Mouse (Mus musculus) MEL (cell line): ENCODE data around the gene Mmp28. TPM values are rescaled to one million over a fixed set of nuclear protein-coding genes. Genes with fewer than 3 reads are reported as not detected.

ENCODE experiments used
- DNase-seq: peaks from one replicate; pipeline ENCODE4 v3.0.0; 2011; ENCODE audit warnings: low read depth, low spot score
- H3K27ac ChIP-seq: 2 replicates; pipeline ENCODE4 v1.5.1; 2012; ENCODE audit warnings: low read depth, mild to moderate bottlenecking, control low read depth, low read length, moderate library complexity; ENCODE audit not compliant: control insufficient read depth
- H3K27me3 ChIP-seq, 2 experiments: fragments of 150-350 bp in 1 of 2; sonication (generic) in 1 of 2; 2 replicates each; pipeline ENCODE4 v1.6.1; 2012; ENCODE audit warnings: low read length in 2 of 2, mild to moderate bottlenecking in 2 of 2, improper control_type of control experiment in 1 of 2, moderate library complexity in 1 of 2; ENCODE audit not compliant: insufficient read depth in 2 of 2, control insufficient read depth in 1 of 2
- H3K36me3 ChIP-seq, 2 experiments: 2 replicates each; pipeline ENCODE4 v1.6.1; 2012 to 2014; ENCODE audit warnings: low read length in 2 of 2, improper control_type of control experiment in 1 of 2, inconsistent platforms in 1 of 2, mild to moderate bottlenecking in 1 of 2; ENCODE audit not compliant: insufficient read depth in 2 of 2, control insufficient read depth in 1 of 2
- H3K4me1 ChIP-seq, 2 experiments: fragments of 150-350 bp in 1 of 2; sonication (generic) in 1 of 2; 2 replicates each; pipeline ENCODE4 v1.6.1; 2012; ENCODE audit warnings: low read length in 2 of 2, improper control_type of control experiment in 1 of 2, mild to moderate bottlenecking in 1 of 2; ENCODE audit not compliant: insufficient read depth in 2 of 2, control insufficient read depth in 1 of 2
- H3K4me3 ChIP-seq, 2 experiments: fragments of 150-350 bp in 1 of 2; sonication (generic) in 1 of 2; 2 replicates each; pipeline ENCODE4 v1.5.1; 2012; ENCODE audit warnings: low read depth in 2 of 2, low read length in 2 of 2, mild to moderate bottlenecking in 2 of 2, moderate library complexity in 2 of 2, control low read depth in 1 of 2, improper control_type of control experiment in 1 of 2; ENCODE audit not compliant: control insufficient read depth in 1 of 2, insufficient read depth in 1 of 2
- H3K79me2 ChIP-seq: 2 replicates; pipeline ENCODE4 v1.6.1; 2012; ENCODE audit warnings: mild to moderate bottlenecking, low read length, moderate library complexity; ENCODE audit not compliant: control insufficient read depth, poor library complexity, insufficient read depth
- H3K9ac ChIP-seq: 2 replicates; pipeline ENCODE4 v1.6.1; 2012; ENCODE audit warnings: low read depth, mild to moderate bottlenecking, control low read depth, low read length, moderate library complexity; ENCODE audit not compliant: control insufficient read depth, poor library complexity, severe bottlenecking
- H3K9me3 ChIP-seq: fragments of 150-350 bp; sonication (generic); replicated peaks from 2 replicates; pipeline ENCODE4 v1.6.1; 2012; ENCODE audit warnings: mild to moderate bottlenecking, low read length, improper control_type of control experiment, moderate library complexity; ENCODE audit not compliant: insufficient read depth
- CHD1 ChIP-seq: IDR thresholded peaks from 2 replicates; pipeline ENCODE4 v1.6.1; 2012; ENCODE audit warnings: low read depth, mild to moderate bottlenecking, inconsistent platforms, low read length, improper control_type of control experiment
- CHD2 ChIP-seq: IDR thresholded peaks from 2 replicates; pipeline ENCODE4 v1.6.1; 2011; ENCODE audit warnings: low read length, improper control_type of control experiment
- CTCF ChIP-seq, 3 experiments: IDR thresholded peaks in 2 of 3; conservative IDR thresholded peaks in 1 of 3; 2 replicates each; pipeline ENCODE4 v1.5.1; 2011 to 2012; ENCODE audit warnings: low read length in 3 of 3, low read depth in 2 of 3, mild to moderate bottlenecking in 2 of 3, improper control_type of control experiment in 1 of 3, inconsistent platforms in 1 of 3, mixed read lengths in 1 of 3, moderate library complexity in 1 of 3; ENCODE audit not compliant: control insufficient read depth in 1 of 3, insufficient read depth in 1 of 3, poor library complexity in 1 of 3, severe bottlenecking in 1 of 3
- GATA1 ChIP-seq: IDR thresholded peaks from 2 replicates; pipeline ENCODE4 v1.6.1; 2011; ENCODE audit warnings: low read depth, low read length, improper control_type of control experiment
- JUND ChIP-seq: IDR thresholded peaks from 2 replicates; pipeline ENCODE4 v1.6.1; 2011; ENCODE audit warnings: low read depth, mild to moderate bottlenecking, improper control_type of control experiment, low read length
- MAFK ChIP-seq: IDR thresholded peaks from 2 replicates; pipeline ENCODE4 v1.6.1; 2011; ENCODE audit warnings: low read depth, mild to moderate bottlenecking, low read length, improper control_type of control experiment, borderline replicate concordance
- MAZ ChIP-seq: IDR thresholded peaks from 2 replicates; pipeline ENCODE4 v1.6.1; 2012; ENCODE audit warnings: low read depth, mild to moderate bottlenecking, inconsistent platforms, low read length, improper control_type of control experiment
- MEF2A ChIP-seq: IDR thresholded peaks from 2 replicates; pipeline ENCODE4 v1.6.1; 2014; ENCODE audit warnings: low read depth, mild to moderate bottlenecking, inconsistent platforms, low read length, improper control_type of control experiment; ENCODE audit not compliant: poor library complexity, insufficient replicate concordance, severe bottlenecking; ENCODE audit errors: extremely low read depth
- MXI1 ChIP-seq: IDR thresholded peaks from 2 replicates; pipeline ENCODE4 v1.6.1; 2011; ENCODE audit warnings: mild to moderate bottlenecking, low read depth, low read length, improper control_type of control experiment
- MYB ChIP-seq: IDR thresholded peaks from 2 replicates; pipeline ENCODE4 v1.6.1; 2011; ENCODE audit warnings: mild to moderate bottlenecking, low read depth, low read length, improper control_type of control experiment
- NELFE ChIP-seq: IDR thresholded peaks from 2 replicates; pipeline ENCODE4 v1.6.1; 2011; ENCODE audit warnings: low read depth, low read length, improper control_type of control experiment
- NRF1 ChIP-seq: IDR thresholded peaks from 2 replicates; pipeline ENCODE4 v1.6.1; 2014; ENCODE audit warnings: low read depth, mild to moderate bottlenecking, inconsistent platforms, low read length, improper control_type of control experiment, moderate library complexity; ENCODE audit not compliant: poor library complexity, insufficient read depth, severe bottlenecking
- POLR2A ChIP-seq, 2 experiments: IDR thresholded peaks; 2 replicates each; pipeline ENCODE4 v1.6.1; 2011 to 2012; ENCODE audit warnings: low read length in 2 of 2, mild to moderate bottlenecking in 2 of 2, control low read depth in 1 of 2, improper control_type of control experiment in 1 of 2, low read depth in 1 of 2, moderate library complexity in 1 of 2; ENCODE audit not compliant: control insufficient read depth in 1 of 2, insufficient read depth in 1 of 2, poor library complexity in 1 of 2
- RCOR1 ChIP-seq: IDR thresholded peaks from 2 replicates; pipeline ENCODE4 v1.6.1; 2012; ENCODE audit warnings: low read depth, mild to moderate bottlenecking, inconsistent platforms, low read length, improper control_type of control experiment
- SIN3A ChIP-seq: IDR thresholded peaks from 2 replicates; pipeline ENCODE4 v1.6.1; 2012; ENCODE audit warnings: low read length, improper control_type of control experiment, inconsistent platforms
- TAL1 ChIP-seq: IDR thresholded peaks from 2 replicates; pipeline ENCODE4 v1.6.1; 2012; ENCODE audit warnings: mild to moderate bottlenecking, inconsistent platforms, low read length, moderate library complexity, mixed read lengths
- TCF12 ChIP-seq: IDR thresholded peaks from 2 replicates; pipeline ENCODE4 v1.6.1; 2014; ENCODE audit warnings: low read depth, mild to moderate bottlenecking, inconsistent platforms, low read length, improper control_type of control experiment, moderate library complexity
- ZKSCAN1 ChIP-seq: IDR thresholded peaks from 2 replicates; pipeline ENCODE4 v1.6.1; 2012; ENCODE audit warnings: low read depth, mild to moderate bottlenecking, inconsistent platforms, low read length, improper control_type of control experiment, moderate library complexity
- ZMIZ1 ChIP-seq: IDR thresholded peaks from 2 replicates; pipeline ENCODE4 v1.6.1; 2012; ENCODE audit warnings: low read depth, mild to moderate bottlenecking, inconsistent platforms, low read length, improper control_type of control experiment, moderate library complexity
- ZNF384 ChIP-seq: IDR thresholded peaks from 2 replicates; pipeline ENCODE4 v1.6.1; 2012; ENCODE audit warnings: low read depth, mild to moderate bottlenecking, inconsistent platforms, low read length, improper control_type of control experiment
- polyA plus RNA-seq, 2 experiments: library from polyadenylated mRNA; stranded (reverse) in 1 of 2; unstranded in 1 of 2; fragments of >175 nt in 1 of 2; fragments of >200 nt in 1 of 2; gene quantifications; 2 replicates each; pipeline versions ENCODE4 v1.2.1 to v1.2.4; 2012; ENCODE audit warnings: low replicate concordance in 2 of 2, low read depth in 1 of 2; ENCODE audit not compliant: insufficient read length in 2 of 2, insufficient read depth in 1 of 2, missing spikeins in 1 of 2
- total RNA-seq: library from RNA; depleted of rRNA; stranded (reverse); fragments of 300-350 nt; gene quantifications from 2 replicates; pipeline ENCODE4 v1.2.3, GENCODE M21; 2012

Mmp28 gene
- total and polyA plus RNA-seq, 3 experiments, result 0.03 TPM; not detected in 2

GRCm38 (mm10) chr11:83448021-83448926 is 14.6 kb downstream of the Mmp28 start:
- no peaks in the 10 kb centered on the region for H3K4me1 ChIP-seq
- peaks cover 0 to 15% of the 10 kb centered on the region in 2 experiments; a peak in 3 of 4 replicates for H3K27me3 ChIP-seq
- no peak for DNase-seq

GRCm38 (mm10) chr11:83447612-83448011 is 15.3 kb downstream of the Mmp28 start:
- H3K79me2 ChIP-seq, result no peaks in the 10 kb centered on the region
- H3K27me3 ChIP-seq, result peaks cover 0 to 11% of the 10 kb centered on the region in 2 experiments; a peak in 2 of 4 replicates
- H3K9ac ChIP-seq, result no peak overlapping the region
- no peaks in the 10 kb centered on the region for H3K4me1 ChIP-seq
- no peak overlapping the region for H3K27ac ChIP-seq
- TF ChIP-seq MAZ (no peak), TAL1 (no peak), RCOR1 (no peak), MYB (no peak), CTCF (IDR thresholded peaks at IDR 0.05 in 2 of 3, conservative IDR thresholded peaks at IDR 0.05 in 1 of 3; ENCODE audit: control insufficient read depth in 1 of 3, insufficient read depth in 1 of 3, low read depth in 2 of 3, low read length in 3 of 3, poor library complexity in 1 of 3, severe bottlenecking in 1 of 3) (no peak), GATA1 (no peak), ZNF384 (no peak), NRF1 (no peak), JUND (no peak), ZMIZ1 (no peak), POLR2A (IDR thresholded peaks at IDR 0.05; ENCODE audit: control insufficient read depth in 1 of 2, insufficient read depth in 1 of 2, low read depth in 1 of 2, low read length in 2 of 2, poor library complexity in 1 of 2) (no peak), CHD2 (no peak), MXI1 (no peak), MAFK (no peak)
- TF ChIP-seq, all 39 proteins: peak for 0
- Histone ChIP-seq H3K36me3 (no peaks in the 10 kb centered on the region), H3K4me3 (no peak overlapping the region), H3K9me3 (no peaks in the 10 kb centered on the region)
- DNase-seq, result no peak

More at GRCm38 (mm10) chr11:83448021-83448926, 14.6 kb downstream of the Mmp28 start:
- no peak overlapping the region for H3K4me3 ChIP-seq
- no peaks in the 10 kb centered on the region for H3K79me2 ChIP-seq
- no peak overlapping the region for H3K9ac ChIP-seq
- H3K27ac ChIP-seq, result no peak overlapping the region
- no peaks in the 10 kb centered on the region for H3K36me3 ChIP-seq
- TF ChIP-seq NELFE, result no peak
- no peak for TF ChIP-seq CHD1
- TF ChIP-seq ZNF384, result no peak
- TF ChIP-seq MYB, result no peak
- no peak for TF ChIP-seq SIN3A
- no peak for TF ChIP-seq ZKSCAN1
- no peak for TF ChIP-seq TCF12
- no peak for TF ChIP-seq MEF2A
- no peak; the same call in 1 of the 2 replicates for TF ChIP-seq TAL1
- no peaks in the 10 kb centered on the region for H3K9me3 ChIP-seq
